Mouse (Mus musculus): Measurements from ENCODE around the gene Runx3. TPM values are rescaled to one million over a fixed set of nuclear protein-coding genes. Genes with fewer than 3 reads are reported as not detected.

Gene Runx3
- total RNA-seq (2021), result not detected
- long read RNA-seq, experiment 1, result 0 reads
- long read RNA-seq, experiment 2, result 0 reads

DNA sequence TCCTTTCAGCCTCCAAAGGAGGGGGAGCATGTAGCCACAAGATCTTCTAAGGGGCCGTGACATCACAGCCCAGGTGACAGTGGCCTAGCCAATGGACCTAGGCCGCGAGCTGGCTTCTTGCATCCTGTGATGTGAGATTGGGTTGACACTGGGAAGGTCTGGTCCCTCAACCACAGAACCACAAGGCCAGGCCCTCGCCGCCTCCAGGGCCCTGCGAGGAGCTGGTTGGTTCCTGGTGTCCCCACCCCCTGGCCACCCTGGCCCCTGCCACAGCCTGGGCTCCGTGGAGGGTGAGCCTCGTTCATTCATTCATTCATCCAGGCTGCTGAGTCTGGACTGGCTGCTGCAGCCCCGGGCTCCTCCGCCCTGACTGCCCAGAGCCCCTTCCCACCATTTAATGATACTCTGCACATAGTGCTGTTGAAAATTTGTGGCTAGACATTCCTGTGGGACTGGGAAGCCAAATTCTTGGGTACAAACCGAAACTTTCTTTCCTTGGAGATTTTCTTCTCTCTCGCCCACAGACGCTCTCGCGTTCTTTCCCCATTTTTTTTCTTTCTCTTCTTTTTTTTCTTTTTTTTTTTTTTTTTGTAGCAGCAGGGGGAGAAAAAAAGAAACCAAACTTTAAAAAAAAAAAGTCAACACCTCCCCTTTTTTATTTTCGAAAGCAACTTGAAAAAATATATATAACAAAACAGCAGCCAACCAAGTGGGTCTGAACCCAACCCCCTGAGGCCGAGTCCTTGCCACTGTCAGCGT lies at the start of gene Runx3:
TSS of gene Runx3 (plus strand) at position 311 of the 759 bp plus-strand sequence.
- no peak for DNase-seq (ENCODE audit: low spot score in 2 of 2)

- no peak for DNase-seq (ENCODE audit: low spot score in 2 of 2)
Measured at GRCm38 (mm10) chr4:135072671-135073070, 47.8 kb upstream of the Runx3 start.

GRCm38 (mm10) chr4:135073523-135073922 lies 46.9 kb upstream of the Runx3 start:
- no peak for DNase-seq (ENCODE audit: low spot score in 2 of 2)

DNA sequence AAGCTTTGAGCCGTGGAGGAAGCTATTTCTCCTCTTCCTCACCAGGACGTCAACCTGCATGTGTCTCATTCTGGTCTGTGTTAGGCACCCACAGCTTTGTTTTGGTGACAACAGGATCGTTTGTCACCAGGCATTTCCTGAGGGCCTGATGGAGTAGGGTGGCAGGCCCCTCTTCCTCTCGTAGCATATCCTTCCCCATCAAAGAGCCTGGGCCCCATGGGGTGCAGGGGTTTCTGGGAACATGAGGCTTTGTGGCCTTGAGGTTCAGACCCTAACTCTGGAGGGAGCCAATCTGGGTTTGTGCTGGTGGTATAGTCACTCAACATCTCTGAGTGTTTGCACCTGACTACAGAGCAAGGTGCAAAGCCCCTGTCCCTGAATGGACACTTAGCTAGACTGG lies 45.8 kb upstream of the Runx3 start:
- DNase-seq (ENCODE audit: low spot score in 2 of 2), result no peak

- no peak for DNase-seq (ENCODE audit: low spot score in 2 of 2)
Measured at GRCm38 (mm10) chr4:135075360-135075759, 45.1 kb upstream of the Runx3 start.

DNA sequence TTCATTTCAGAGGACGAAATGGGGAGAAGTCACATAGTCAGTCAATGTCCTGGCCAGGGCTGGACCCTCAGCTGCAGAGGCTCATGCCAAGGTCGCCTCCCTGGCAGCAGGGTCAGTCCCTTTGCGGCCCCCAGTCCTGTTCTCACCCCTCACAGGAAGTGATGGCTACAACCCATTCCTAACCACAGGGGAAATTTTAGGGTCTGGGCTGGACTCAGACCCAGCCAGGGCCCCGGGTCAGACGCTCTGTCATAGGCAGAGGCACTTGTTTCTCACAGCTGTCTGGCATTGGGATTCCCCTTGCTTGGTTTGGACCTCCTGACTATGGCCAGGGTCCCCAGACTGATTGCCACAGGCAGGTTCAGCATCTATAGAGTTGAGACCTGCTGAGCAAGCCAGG lies 43.8 kb upstream of the Runx3 start:
- DNase-seq (ENCODE audit: low spot score in 2 of 2), result no peak

GRCm38 (mm10) chr4:135077196-135077595 lies 43.3 kb upstream of the Runx3 start:
- no peak for DNase-seq (ENCODE audit: low spot score in 2 of 2)

- no peak for DNase-seq (ENCODE audit: low spot score in 2 of 2)
Measured at GRCm38 (mm10) chr4:135079859-135080640, 40.4 kb upstream of the Runx3 start.

- DNase-seq (ENCODE audit: low spot score in 2 of 2), result no peak
Measured at GRCm38 (mm10) chr4:135080641-135080920, 39.9 kb upstream of the Runx3 start.

DNA sequence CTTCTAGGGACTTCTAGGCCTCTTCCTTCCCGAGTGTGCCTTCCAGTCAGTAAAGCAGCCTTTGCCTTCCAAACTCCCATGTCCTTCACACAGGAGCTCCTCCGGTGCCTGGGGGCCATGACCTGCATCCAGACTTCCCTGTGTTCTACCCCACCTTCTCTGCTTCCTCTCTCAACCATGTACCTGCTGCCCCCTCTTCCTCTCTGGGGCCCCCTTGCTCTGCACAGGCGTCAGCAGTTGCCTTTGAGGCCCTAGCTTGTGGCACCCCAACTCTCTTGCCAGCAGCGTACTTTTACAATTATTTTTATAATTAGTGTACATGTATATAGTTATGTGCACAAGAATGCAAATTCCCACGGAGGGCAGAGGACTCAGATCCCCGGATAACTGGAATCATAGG lies 37.4 kb upstream of the Runx3 start:
- no peak for DNase-seq (ENCODE audit: low spot score in 2 of 2)

- DNase-seq (ENCODE audit: low spot score in 2 of 2), result no peak
Measured at GRCm38 (mm10) chr4:135085077-135085853, 35.2 kb upstream of the Runx3 start.

DNA sequence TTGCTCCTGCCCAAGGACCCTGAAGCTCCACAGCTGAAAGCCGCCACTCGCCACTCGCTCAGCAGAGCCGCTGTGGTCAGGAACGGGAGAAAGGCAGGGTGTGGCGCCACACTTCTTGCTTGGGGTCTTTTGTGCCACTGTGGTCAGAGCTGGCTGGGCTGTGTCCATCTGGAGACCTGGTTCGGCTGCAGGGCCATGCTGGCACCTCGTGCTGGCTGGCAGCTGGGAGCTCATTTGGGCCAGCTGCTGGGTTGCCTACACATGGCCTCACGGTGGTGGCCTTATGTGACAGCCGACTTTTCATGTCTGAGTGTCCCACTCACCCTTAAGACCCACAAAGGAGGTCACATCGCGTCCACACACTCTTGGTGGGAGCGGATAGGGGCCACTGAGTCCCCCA lies 29.8 kb upstream of the Runx3 start:
- DNase-seq (ENCODE audit: low spot score in 2 of 2), result no peak

- DNase-seq (ENCODE audit: low spot score in 2 of 2), result no peak
Measured at GRCm38 (mm10) chr4:135092871-135093270, 27.6 kb upstream of the Runx3 start.

- no peak for DNase-seq (ENCODE audit: low spot score in 2 of 2)
Measured at GRCm38 (mm10) chr4:135095693-135096092, 24.8 kb upstream of the Runx3 start.

DNA sequence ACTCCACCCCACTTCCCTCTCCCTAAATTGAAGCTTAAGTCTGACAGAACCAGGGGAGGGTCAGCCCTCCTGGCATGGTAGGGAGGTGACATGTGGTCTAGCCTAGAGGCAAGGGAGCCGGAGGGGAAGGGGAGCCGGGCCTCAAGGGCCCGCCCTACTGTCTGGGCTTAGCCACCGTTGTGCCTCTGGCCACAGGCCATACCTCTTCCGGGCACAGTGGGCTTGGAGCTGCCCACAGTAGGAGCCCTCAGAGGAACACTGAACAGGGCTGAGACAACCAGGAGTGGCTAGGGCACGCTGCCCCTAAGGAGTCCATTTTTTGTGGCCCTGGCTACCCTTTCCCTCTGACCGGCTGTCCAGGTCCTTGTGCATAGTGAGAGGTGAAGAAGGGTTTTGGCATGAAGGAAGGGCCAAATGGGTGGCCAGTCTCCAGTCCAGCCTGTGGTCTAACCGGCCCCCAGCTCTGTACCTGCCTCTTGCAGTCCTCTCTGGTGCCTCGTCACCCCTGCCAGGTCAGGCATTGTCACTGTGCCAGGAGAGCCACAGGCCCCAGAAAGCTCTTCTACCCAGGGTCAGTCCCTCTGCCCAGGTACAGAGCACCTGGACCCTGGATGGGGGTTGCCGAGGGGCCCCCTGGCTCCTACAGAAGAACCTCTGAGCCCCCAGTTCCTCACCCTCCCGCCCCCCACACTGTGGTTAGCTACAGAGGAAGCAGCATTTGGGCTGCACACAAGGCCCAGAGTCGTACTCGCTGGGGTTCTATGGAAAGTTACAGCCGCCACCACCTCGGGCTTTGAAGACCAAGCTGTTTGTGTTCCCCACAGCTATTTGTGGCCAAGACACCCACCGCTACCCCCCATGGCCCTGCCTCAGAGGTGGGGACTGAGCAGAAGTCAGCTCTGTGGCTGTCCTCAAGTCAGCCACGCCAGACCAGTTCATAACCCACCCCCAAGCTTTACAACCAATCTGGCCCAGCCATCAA lies 22.3 kb upstream of the Runx3 start:
- no peak for DNase-seq (ENCODE audit: low spot score in 2 of 2)

DNA sequence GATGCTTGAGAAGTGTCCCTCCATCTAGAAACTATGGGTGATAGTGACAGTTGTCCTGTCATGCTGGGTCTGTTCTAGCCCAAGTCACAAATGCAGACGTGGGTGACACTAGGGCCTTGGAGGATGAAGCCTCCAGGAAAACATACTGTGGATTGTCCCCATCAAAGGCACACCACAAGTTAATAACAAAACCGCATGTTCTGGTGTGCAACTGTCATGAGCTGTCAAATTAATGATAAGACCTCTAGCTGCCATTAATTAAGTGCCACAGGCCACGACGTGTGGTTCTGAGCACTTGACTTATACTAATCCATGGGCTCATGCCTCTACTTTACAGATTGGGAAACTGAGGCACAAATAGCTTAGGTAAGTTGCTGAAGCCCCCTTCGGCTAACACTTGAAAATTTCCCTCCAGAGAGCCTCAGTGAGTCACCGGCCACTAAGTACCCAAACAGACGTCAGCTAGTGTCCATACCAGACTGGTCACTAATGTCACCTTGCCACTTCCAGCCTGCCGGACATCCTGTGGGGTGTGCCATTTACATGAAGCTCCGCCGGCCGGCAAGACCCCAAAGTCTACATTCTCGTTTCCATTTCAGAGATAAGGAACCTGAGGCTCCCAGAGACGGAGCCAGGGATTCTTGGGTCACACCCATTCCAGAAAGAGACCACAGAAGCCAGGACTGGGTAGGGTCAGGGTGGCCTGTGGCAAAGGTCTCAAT lies 18.3 kb upstream of the Runx3 start:
- DNase-seq (ENCODE audit: low spot score in 2 of 2), result no peak

DNA sequence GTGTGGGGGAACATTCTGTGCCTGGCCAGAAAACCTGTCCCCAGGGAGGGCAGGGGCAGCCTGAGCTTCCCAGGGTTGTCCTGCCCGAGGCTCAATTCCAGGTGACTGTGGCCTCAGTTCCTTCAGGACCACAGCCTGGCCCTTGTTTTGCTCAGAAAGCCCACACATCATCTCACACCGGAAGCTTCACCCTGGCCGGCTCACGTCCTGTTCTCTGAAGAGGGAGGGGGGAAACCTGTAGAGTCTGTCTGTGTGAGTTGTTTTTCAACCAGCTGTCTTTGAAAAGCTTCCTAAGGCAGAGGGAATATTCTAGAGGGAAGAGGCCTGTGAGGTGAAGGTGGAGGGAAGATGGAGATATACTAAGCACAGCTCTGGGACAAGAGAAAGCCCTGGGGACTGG lies 17.7 kb upstream of the Runx3 start:
- no peak for DNase-seq (ENCODE audit: low spot score in 2 of 2)

DNA sequence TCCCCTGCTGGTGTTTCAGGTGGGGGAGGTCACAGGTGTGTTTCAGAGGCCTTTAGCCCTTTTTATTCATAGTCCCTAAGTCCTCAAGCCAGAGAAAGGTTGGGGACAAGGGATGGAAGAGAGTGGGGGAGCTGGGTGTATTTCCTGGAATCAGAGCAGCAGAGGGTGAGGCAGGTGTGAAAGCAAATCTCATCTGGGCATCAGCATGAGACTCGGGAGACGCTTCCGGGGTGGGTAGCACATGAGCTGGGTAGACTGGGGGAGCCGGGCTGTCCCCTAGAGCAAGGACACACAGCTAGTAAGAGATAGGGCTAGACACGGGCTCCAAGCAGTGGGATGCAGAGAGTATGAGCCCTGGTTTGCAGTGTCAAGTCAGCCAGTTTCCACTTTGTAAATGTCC lies 16.7 kb upstream of the Runx3 start:
- no peak for DNase-seq (ENCODE audit: low spot score in 2 of 2)

GRCm38 (mm10) chr4:135106968-135107367 lies 13.5 kb upstream of the Runx3 start:
- DNase-seq (ENCODE audit: low spot score in 2 of 2), result no peak

GRCm38 (mm10) chr4:135108666-135109065 lies 11.8 kb upstream of the Runx3 start:
- no peak for DNase-seq (ENCODE audit: low spot score in 2 of 2)

Measured in layer of hippocampus, postnatal 14 days (tissue).